Mouse (Mus musculus): ENCODE data around the gene Gm4952. TPM values are rescaled to one million over a fixed set of nuclear protein-coding genes. Genes with fewer than 3 reads are reported as not detected.
"Not testable (repeated sequence)": the region's sequence is repeated elsewhere in the genome, so short reads cannot be mapped to it uniquely, and the experiment has no call there.

Gene Gm4952
- polyA plus RNA-seq, 1 experiment = not detected

GRCm38 (mm10) chr19:12649511-12649910 lies 49.7 kb downstream of the Gm4952 start:
- Histone ChIP-seq H3K4me3 (no peak overlapping the region), H3K36me3 (ENCODE audit: control insufficient read depth, insufficient read depth) (no peaks in the 10 kb centered on the region), H3ac (ENCODE audit: control insufficient read depth, insufficient read length) (no peak overlapping the region), H3K79me2 (ENCODE audit: control insufficient read depth, insufficient read depth) (no peaks in the 10 kb centered on the region), H3K4me2 (ENCODE audit: low read depth) (no peak overlapping the region), H3K27me3 (ENCODE audit: control insufficient read depth, insufficient read depth, insufficient read length) (no peaks in the 10 kb centered on the region)
- TF ChIP-seq REST (IDR thresholded peaks at IDR 0.05; ENCODE audit: insufficient read depth, insufficient read length) (no peak), MYOD1 (IDR thresholded peaks at IDR 0.05; ENCODE audit: control insufficient read depth in 1 of 3, insufficient read length in 2 of 3, low read depth in 2 of 3) (no peak), USF1 (IDR thresholded peaks at IDR 0.05; ENCODE audit: low read depth) (no peak), POLR2AphosphoS2 (IDR thresholded peaks at IDR 0.05; ENCODE audit: insufficient read length, low read depth) (no peak), SRF (IDR thresholded peaks at IDR 0.05; ENCODE audit: control insufficient read depth, insufficient read length, low read depth) (no peak), TCF3 (IDR thresholded peaks at IDR 0.05; ENCODE audit: insufficient read length, low read depth) (no peak), CEBPB (IDR thresholded peaks at IDR 0.05; ENCODE audit: insufficient read depth, poor library complexity, severe bottlenecking) (no peak), MAX (IDR thresholded peaks at IDR 0.05; ENCODE audit: low read depth) (no peak), E2F4 (IDR thresholded peaks at IDR 0.05; ENCODE audit: insufficient read depth) (no peak), TCF12 (IDR thresholded peaks at IDR 0.05; ENCODE audit: insufficient read depth, poor library complexity, severe bottlenecking) (no peak), MYOG (IDR thresholded peaks at IDR 0.05; ENCODE audit: control insufficient read depth in 1 of 3, insufficient read depth in 1 of 3, insufficient read length in 2 of 3, low read depth in 2 of 3) (no peak)

GRCm38 (mm10) chr19:12666156-12666555 lies 66.4 kb downstream of the Gm4952 start:
- no peaks in the 10 kb centered on the region for H3K36me3 ChIP-seq (ENCODE audit: control insufficient read depth, insufficient read depth)
- H3ac ChIP-seq (ENCODE audit: control insufficient read depth, insufficient read length) = no peak overlapping the region
- H3K27me3 ChIP-seq (ENCODE audit: control insufficient read depth, insufficient read depth, insufficient read length) = no peaks in the 10 kb centered on the region
- no peak for TF ChIP-seq E2F4 (IDR thresholded peaks at IDR 0.05; ENCODE audit: insufficient read depth)
- no peak for TF ChIP-seq MYOG (IDR thresholded peaks at IDR 0.05; ENCODE audit: control insufficient read depth in 1 of 3, insufficient read depth in 1 of 3, insufficient read length in 2 of 3, low read depth in 2 of 3)
- no peak for TF ChIP-seq MYOD1 (IDR thresholded peaks at IDR 0.05; ENCODE audit: control insufficient read depth in 1 of 3, insufficient read length in 2 of 3, low read depth in 2 of 3)
- no peak for TF ChIP-seq MAX (IDR thresholded peaks at IDR 0.05; ENCODE audit: low read depth)
- no peak for TF ChIP-seq POLR2A (IDR thresholded peaks at IDR 0.05; ENCODE audit: insufficient read length, low read depth)
- TF ChIP-seq CEBPB (IDR thresholded peaks at IDR 0.05; ENCODE audit: insufficient read depth, poor library complexity, severe bottlenecking) = no peak
- no peak for TF ChIP-seq POLR2AphosphoS2 (IDR thresholded peaks at IDR 0.05; ENCODE audit: insufficient read length, low read depth)
- TF ChIP-seq REST (IDR thresholded peaks at IDR 0.05; ENCODE audit: insufficient read depth, insufficient read length) = no peak
- TF ChIP-seq USF1 (IDR thresholded peaks at IDR 0.05; ENCODE audit: low read depth) = no peak
- TF ChIP-seq TCF3 (IDR thresholded peaks at IDR 0.05; ENCODE audit: insufficient read length, low read depth) = no peak
- no peak for TF ChIP-seq TCF12 (IDR thresholded peaks at IDR 0.05; ENCODE audit: insufficient read depth, poor library complexity, severe bottlenecking)
- no peak for TF ChIP-seq SRF (IDR thresholded peaks at IDR 0.05; ENCODE audit: control insufficient read depth, insufficient read length, low read depth)
- no peak overlapping the region for H3K4me2 ChIP-seq (ENCODE audit: low read depth)
- H3K4me3 ChIP-seq = no peak overlapping the region
- no peaks in the 10 kb centered on the region for H3K79me2 ChIP-seq (ENCODE audit: control insufficient read depth, insufficient read depth)

- H3K4me3 ChIP-seq; H3K79me2 ChIP-seq (ENCODE audit: control insufficient read depth, insufficient read depth); H3K36me3 ChIP-seq (ENCODE audit: control insufficient read depth, insufficient read depth); H3ac ChIP-seq (ENCODE audit: control insufficient read depth, insufficient read length); H3K4me2 ChIP-seq (ENCODE audit: low read depth); H3K27me3 ChIP-seq (ENCODE audit: control insufficient read depth, insufficient read depth, insufficient read length): not testable (repeated sequence)
Measured at GRCm38 (mm10) chr19:12668601-12669000, 68.8 kb downstream of the Gm4952 start.

GRCm38 (mm10) chr19:12670139-12670538 lies 70.4 kb downstream of the Gm4952 start, which contains the start of gene Olfr1442:
TSS of gene Olfr1442 (plus strand) at chr19:12670439.
- Histone ChIP-seq H3K27me3 (ENCODE audit: control insufficient read depth, insufficient read depth, insufficient read length) (no peaks in the 10 kb centered on the region), H3K79me2 (ENCODE audit: control insufficient read depth, insufficient read depth) (no peaks in the 10 kb centered on the region), H3ac (ENCODE audit: control insufficient read depth, insufficient read length) (no peak within 1 kb of the TSS), H3K4me3 (no peak within 1 kb of the TSS), H3K36me3 (ENCODE audit: control insufficient read depth, insufficient read depth) (no peaks in the 10 kb centered on the region), H3K4me2 (ENCODE audit: low read depth) (no peak within 1 kb of the TSS)
- TF ChIP-seq USF1 (IDR thresholded peaks at IDR 0.05; ENCODE audit: low read depth) (no peak), E2F4 (IDR thresholded peaks at IDR 0.05; ENCODE audit: insufficient read depth) (no peak), POLR2A (IDR thresholded peaks at IDR 0.05; ENCODE audit: insufficient read length, low read depth) (no peak), CEBPB (IDR thresholded peaks at IDR 0.05; ENCODE audit: insufficient read depth, poor library complexity, severe bottlenecking) (no peak), MYOG (IDR thresholded peaks at IDR 0.05; ENCODE audit: control insufficient read depth in 1 of 3, insufficient read depth in 1 of 3, insufficient read length in 2 of 3, low read depth in 2 of 3) (no peak), SRF (IDR thresholded peaks at IDR 0.05; ENCODE audit: control insufficient read depth, insufficient read length, low read depth) (no peak), MYOD1 (IDR thresholded peaks at IDR 0.05; ENCODE audit: control insufficient read depth in 1 of 3, insufficient read length in 2 of 3, low read depth in 2 of 3) (no peak)

GRCm38 (mm10) chr19:12671051-12671450 lies 71.3 kb downstream of the Gm4952 start:
- Histone ChIP-seq H3K79me2 (ENCODE audit: control insufficient read depth, insufficient read depth) (no peaks in the 10 kb centered on the region), H3K4me2 (ENCODE audit: low read depth) (no peak overlapping the region), H3ac (ENCODE audit: control insufficient read depth, insufficient read length) (no peak overlapping the region), H3K4me3 (no peak overlapping the region), H3K27me3 (ENCODE audit: control insufficient read depth, insufficient read depth, insufficient read length) (no peaks in the 10 kb centered on the region), H3K36me3 (ENCODE audit: control insufficient read depth, insufficient read depth) (no peaks in the 10 kb centered on the region)
- no peak for TF ChIP-seq MAX (IDR thresholded peaks at IDR 0.05; ENCODE audit: low read depth)
- no peak for TF ChIP-seq POLR2AphosphoS2 (IDR thresholded peaks at IDR 0.05; ENCODE audit: insufficient read length, low read depth)
- TF ChIP-seq POLR2A (IDR thresholded peaks at IDR 0.05; ENCODE audit: insufficient read length, low read depth) = no peak
- no peak for TF ChIP-seq TCF3 (IDR thresholded peaks at IDR 0.05; ENCODE audit: insufficient read length, low read depth)
- TF ChIP-seq USF1 (IDR thresholded peaks at IDR 0.05; ENCODE audit: low read depth) = no peak
- TF ChIP-seq MYOD1 (IDR thresholded peaks at IDR 0.05; ENCODE audit: control insufficient read depth in 1 of 3, insufficient read length in 2 of 3, low read depth in 2 of 3) = no peak
- no peak for TF ChIP-seq E2F4 (IDR thresholded peaks at IDR 0.05; ENCODE audit: insufficient read depth)
- TF ChIP-seq CEBPB (IDR thresholded peaks at IDR 0.05; ENCODE audit: insufficient read depth, poor library complexity, severe bottlenecking) = no peak
- no peak for TF ChIP-seq TCF12 (IDR thresholded peaks at IDR 0.05; ENCODE audit: insufficient read depth, poor library complexity, severe bottlenecking)
- no peak for TF ChIP-seq REST (IDR thresholded peaks at IDR 0.05; ENCODE audit: insufficient read depth, insufficient read length)
- TF ChIP-seq SRF (IDR thresholded peaks at IDR 0.05; ENCODE audit: control insufficient read depth, insufficient read length, low read depth) = no peak
- no peak for TF ChIP-seq MYOG (IDR thresholded peaks at IDR 0.05; ENCODE audit: control insufficient read depth in 1 of 3, insufficient read depth in 1 of 3, insufficient read length in 2 of 3, low read depth in 2 of 3)

All from myocyte (in vitro differentiated cells).